Mouse (Mus musculus) natural killer cell, adult 2 months (primary cell): ENCODE results near the gene Prpf40b.
"Not testable (repeated sequence)": the region's sequence is repeated elsewhere in the genome, so short reads cannot be mapped to it uniquely, and the experiment has no call there.

ENCODE experiments used
- DNase-seq, 2 experiments: peaks; one replicate each; pipeline ENCODE4 v3.0.0; 2022; ENCODE audit warnings: low spot score in 2 of 2

Prpf40b gene

DNA sequence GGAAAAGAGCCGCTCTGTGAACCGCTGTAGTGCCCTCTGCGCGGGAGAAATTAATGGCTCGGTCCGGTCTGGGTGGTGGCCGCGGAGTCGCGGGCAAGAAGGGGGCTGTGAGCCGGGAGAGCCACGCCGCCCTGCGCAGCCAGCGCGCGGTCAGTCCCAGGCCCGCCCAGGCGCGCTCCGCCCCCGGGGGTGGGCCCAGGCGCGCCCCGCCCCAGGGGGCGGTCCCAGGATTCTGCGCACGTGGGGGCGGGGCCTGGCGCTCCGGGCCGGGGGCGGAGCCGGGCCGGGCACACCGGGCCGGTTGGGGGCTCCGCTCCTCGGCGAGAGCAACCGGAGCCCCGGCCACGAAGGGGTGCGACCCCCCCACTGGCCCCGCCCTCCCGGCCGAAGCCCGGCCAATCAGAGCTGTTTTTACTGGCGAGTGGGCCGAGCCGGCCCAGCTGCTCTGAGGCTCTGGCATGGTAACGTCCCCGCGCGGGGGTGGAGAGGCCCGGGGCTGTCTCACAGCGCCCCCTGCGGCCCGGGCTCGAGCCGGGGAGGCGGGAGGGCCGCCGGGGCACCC, at the start of gene Prpf40b:
Gene Prpf40b, plus strand, starts transcription at position 275 of the 562 bp plus-strand sequence.
- peak; percentile 82 to 90 for DNase-seq

DNA sequence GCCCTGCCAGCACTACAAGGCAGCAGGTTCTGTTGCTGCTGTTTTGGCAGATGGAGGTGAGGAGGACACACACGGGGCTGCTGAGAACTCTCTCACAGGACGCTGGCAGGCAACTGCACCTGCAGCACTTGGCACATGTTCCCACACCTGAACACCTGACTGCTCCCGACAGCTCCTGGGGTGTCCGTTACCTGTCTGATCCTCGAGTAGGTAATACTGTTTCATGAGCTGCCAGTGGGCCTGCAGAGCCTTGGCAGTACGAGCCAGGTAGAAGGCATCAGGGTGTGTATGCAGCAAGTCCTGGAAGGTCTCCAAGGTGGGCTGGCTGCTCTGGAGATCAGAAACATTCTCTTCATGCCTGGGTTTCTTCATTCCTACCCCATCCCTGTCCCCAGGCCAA, 48.2 kb upstream of the Prpf40b start:
- not testable (repeated sequence) for DNase-seq

DNA sequence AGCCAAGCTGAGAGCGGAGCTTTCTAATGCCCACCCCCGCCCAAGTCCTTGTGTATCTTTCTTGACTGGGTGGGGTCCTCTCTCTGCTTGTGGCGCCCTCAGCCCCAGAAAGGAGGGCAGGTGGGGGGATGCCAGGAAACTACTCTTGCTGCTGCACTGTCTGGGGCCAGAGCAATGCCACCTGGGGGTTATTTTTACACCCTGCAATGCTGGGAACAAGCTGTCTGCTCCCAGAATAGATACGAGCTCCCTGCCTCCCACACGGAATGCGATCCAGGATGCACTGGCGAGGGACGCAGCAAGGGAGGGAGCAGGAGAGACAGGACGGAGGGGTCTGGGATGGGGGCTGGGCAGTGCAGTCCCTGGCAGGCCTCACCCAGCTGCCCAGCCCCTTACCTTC, 45.9 kb upstream of the Prpf40b start:
- no peak for DNase-seq

DNA sequence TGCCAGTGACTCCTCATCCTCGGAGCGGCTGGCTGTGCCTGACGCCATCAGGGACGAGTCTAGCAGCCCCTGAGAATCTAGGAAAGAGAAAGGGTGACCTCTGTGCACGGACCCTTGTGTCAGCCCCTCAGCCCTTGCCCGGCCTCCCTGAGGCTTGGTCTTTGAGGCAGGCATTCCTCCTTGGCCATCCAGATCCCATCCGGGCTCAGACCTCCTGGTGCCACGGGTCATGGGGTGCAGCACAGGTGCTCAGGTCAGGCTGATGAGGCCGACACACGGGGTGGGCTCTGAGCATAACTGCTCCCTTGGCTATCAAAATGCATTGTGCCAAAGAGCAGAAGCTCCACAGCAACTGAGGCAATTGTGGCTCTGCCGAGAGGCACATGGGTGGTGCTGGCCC, 44.9 kb upstream of the Prpf40b start:
- DNase-seq, result no peak

DNA sequence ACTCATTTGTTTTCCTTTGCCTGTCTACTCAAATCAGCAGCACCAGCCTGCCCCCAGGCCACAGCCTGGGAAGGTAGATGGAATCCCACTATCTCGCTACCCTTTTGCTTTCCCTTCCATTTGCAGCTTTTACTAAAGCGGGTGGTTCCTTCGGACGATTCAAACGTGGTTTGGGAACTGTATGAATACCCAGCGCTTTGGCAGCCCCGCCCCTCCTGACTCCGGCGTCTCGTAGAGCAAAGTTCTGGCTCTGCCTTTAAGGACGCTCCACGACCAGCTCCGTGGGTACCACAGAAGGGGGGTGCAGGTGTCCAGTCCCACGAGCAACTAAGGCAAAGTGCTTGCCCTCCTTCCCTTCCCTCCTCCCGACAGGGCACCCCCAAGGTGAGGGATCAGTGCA, 43.8 kb upstream of the Prpf40b start:
- DNase-seq, result peak; percentile 20 to 21

DNA sequence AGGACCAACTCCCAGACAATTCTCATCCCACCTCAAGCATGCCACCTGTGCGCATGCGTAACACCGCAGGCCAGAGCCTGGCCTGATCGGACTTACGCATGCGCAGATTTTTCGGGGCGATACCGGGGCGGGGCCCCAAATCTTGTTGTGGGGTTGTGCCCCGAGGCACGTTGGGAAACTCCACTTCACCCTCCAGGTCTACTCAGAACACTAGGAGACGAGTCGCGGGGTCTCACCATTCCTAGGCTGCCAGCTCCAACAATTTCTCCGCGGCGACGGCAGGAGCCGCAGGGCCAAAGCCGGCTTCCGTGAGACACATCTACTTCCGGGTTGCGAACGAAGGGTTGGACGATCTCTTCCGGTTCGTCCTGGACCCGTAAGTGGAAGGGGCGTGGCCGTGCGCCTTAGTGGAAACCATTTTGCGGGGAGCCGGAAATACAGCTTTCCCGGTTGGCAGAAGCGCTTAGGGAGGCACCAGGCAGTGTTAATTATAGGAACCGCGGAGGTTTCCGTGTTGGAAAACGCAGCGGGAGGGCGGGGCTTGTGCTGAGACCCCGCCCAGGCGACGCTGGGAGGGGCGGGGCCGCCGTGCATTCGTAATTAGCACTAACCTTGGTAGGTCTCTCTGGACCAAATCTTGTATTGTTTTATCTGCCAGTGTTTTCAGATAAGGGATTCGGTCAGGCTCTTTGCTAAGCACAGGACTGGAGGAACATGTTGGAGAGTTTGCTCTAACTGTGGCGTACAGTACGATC, 43.1 kb upstream of the Prpf40b start, which contains the start of gene Mcrs1:
Gene Mcrs1, minus strand, starts transcription at position 336 of the 755 bp plus-strand sequence.
- DNase-seq, result peak; percentile 97

DNA sequence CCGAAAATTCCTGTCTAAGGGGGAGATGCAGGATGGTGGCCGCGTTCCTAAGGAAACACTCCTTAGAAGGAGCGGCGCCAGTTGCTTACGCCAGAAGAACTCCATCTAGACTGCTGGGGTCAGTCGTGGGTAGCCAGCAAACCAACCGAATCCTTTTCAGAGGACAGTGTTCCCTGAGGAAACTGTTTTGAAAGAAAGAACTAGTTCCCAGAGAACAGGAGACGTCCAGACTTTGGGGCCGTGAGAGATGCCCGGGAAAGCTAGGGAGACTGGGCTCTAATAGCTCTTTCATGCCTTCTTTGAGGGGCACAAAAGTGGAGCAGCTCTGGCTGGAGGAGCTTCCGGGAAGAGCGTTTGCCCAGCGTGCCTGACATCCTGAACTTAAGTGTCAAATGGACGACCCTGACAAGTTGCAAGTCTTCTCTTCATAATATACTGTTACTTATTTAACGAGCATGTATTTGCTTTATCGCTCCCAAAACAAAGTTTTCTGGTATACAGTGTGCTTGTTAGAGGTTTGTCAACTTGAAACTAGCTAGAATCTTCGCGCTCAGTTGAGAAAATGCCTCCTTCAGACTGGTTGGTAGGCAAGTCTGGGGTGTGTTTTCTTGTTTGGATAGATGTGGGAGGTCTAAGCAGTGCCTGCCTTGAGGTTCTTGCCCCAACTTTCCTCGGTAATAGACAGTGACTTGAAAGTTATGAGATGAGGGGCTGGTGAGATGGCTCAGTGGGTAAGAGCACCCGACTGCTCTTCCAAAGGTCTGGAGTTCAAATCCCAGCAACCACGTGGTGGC, 42.3 kb upstream of the Prpf40b start:
- DNase-seq, result no peak

DNA sequence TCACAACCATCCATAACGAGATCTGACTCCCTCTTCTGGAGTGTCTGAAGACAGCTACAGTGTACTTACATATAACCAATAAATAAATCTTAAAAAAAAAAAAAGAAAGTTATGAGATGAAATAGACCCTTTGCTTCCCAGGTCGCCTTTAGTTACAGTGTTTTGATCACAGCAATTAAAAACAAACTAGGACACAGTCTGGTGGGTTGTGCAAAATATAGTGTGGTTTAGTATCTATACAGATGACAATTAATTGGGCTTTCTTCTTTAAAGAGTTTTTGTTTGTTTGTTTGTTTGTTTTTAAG, 41.8 kb upstream of the Prpf40b start:
- DNase-seq, result not testable (repeated sequence)

DNA sequence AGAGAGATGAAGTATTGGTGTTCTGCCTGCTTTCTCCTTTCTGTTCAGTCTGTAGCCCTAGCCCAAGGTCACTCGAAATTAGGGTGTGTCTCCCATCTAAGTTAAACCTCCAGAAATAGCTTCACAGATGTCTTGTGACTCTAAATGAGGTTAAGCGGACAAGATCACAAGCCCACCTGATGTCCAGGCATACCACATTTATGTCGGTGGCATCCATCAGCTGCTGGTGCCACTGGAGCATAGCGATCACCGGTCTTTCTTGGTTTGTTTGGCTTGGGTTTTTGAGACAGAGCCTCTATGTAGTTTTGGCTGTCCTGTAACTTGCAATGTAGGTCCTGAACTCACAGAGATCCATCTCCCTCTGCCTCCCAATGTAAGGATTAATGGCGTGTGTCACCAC, 41.1 kb upstream of the Prpf40b start:
- no peak for DNase-seq

DNA sequence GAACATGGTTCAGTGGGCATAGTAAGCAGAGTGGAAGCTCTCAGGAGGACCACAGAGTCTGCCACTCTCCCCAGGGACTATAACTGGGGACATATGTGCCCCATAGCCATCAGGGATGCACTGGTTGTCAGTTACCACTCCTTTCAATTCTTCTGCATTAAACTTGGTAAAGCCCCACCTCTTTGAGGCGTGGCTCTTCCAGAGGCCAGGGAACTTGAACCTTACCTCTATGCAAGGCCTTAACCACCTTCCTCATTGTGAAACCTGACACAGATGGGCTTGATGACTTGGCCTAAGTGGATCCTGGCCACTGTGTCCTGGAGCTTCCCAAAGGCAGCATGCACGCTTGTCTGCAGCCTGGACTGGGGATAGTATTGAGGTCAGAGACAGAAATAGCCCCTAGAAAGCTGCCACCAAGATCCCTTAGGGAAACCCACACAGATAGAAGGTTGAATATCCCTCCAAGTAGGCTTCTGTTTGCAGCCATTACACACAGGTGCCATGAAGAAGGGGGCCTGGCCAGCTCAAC, 40.3 kb upstream of the Prpf40b start:
- no peak for DNase-seq

DNA sequence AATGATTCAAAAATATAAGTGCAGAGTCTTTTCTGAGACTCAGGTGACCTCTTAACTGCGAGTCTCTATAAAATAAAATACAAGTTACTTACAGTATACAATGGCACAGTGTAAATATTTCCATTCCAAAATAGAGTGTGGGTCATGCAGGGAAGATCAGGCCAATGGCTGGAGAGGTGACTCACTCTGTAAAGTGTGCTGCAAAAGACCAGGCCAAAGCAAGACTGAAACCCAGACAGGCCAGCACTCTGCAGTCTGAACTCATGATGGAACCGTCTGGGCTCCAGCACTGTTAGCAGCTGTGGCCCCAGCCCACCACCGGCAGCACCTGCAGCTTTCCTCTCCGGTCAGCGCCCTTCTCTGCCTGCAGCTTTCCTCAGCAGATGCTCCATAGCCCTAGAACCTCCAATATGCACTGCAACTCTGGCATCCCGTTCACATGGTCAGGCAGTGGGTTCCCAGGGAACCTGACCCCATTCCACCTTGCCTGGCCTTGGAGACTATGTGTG, 39.6 kb upstream of the Prpf40b start:
- no peak for DNase-seq

DNA sequence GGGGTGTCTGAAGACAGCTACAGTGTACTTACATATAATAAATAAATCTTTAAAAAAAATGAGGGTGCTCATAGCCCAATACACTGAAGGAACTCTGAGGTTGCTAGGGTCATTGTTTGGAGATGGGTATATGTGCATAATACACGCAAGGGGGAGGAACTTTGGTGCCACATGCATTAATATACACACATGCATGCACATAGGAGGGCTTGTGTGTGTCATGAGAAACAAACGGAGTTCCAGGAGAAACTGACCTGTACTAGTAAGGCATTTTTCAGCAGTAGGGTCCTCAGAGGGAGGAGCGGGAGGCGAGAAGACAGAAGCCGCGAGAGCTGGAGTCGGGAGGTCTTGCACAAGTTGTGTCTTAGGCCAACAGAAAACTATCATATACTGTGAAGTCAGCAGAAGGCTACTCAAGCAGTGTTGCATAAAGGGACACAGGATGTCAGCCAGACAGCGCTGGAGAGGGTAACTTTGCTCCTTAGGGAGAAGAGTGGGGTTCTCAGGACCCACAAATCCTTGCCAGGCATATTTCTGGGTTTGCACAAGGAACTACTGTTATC, 35.6 kb upstream of the Prpf40b start:
- no peak for DNase-seq

DNA sequence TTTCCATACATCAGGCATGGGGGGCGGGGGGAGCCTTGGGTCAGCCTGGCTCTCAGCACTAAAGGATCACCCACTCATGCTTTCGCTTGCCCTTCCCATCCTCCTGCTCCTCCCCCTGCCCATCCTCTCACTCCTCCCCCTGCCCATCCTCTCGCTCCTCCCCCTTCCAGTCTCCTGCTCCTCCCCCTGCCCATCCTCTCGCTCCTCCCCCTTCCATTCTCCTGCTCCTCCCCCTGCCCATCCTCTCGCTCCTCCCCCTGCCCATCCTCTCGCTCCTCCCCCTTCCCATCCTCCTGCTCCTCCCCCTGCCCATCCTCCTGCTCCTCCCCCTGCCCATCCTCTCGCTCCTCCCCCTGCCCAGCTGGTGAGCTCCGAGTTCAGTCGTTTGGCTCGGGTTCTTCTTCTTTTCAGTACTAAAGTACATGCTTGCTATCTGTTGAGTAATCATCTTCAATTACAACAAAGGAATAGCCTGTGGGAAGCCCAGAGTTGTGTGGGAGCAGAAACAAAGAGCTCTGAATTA, 35.1 kb upstream of the Prpf40b start:
- peak; percentile 25 to 52 for DNase-seq

DNA sequence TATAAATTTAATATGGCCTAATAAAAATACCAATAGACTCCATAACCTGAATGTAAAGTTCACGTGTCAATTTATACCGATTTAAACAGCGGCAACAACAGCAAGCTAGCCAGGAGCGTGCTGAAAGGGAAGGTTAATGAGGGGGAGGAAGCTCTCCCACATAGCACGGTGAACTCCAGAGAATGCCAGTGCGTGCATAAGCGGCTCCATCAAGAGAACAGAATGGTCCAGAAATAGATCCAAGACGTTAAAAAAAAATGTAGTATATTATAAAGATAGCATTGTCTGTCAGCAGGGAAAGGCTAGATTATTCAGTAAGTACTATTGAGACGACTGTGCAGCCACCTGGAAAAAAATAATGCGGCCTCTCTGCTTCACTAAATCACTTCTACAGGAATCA, 32.2 kb upstream of the Prpf40b start:
- DNase-seq, result no peak

DNA sequence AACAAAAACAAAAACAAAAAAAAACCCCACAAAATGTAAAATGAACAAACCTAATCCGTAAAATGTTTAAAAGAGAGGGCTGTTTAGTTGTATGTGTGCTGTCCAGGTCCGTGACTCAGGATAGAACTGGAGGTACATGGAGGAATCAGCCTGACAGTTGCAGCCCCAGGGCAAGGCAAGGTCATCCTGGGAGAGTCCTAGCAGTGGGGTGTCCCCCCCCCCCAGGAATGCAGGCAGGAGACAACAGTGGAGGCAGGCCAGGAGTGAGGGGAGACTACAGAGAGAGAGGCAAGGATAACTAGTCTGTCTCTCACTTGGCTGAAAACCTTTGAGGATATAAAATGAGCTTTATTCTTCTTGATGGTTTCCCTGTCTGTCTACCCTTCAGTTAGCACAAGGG, 30.5 kb upstream of the Prpf40b start:
- DNase-seq, result no peak

DNA sequence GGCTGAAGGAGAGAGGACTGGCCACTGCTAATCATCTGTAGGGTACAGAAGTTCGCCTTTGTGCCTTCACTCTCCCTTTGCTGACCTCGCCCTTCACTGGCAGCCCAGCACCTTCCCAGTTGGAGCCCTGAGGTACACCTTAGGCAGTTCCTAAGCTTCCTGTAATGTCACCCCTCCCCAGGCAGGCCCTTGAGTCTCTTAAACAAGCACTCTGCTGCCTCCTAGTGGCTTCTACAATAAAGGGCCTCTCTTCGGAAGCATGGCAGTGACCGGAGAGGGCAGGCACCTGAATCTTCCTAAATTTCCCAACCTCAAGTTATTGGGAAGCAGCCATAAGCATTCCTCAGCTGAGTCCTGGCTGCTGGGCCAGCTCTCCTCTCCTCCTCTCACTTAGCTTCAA, 29.2 kb upstream of the Prpf40b start:
- DNase-seq, result peak; percentile 31 to 66

DNA sequence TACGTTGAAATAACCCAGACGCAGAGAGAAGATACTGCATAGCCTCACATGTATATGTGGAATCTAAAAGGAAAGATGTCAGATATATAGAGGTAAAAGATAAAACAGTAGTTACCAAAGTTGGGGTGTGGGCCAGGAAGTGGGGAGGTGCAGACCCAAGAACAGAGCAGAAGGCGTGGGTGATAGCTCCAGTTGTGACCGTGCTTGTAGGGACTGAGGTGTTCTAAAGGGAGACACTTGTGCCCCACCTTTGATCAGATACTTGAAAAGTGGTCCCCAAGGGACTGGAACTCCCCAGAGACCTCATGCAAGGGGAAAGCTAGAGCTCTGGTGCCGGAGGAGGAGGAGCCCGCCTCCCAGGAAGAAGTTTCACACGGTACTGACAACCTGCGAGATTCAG, 18.8 kb upstream of the Prpf40b start:
- DNase-seq, result no peak

DNA sequence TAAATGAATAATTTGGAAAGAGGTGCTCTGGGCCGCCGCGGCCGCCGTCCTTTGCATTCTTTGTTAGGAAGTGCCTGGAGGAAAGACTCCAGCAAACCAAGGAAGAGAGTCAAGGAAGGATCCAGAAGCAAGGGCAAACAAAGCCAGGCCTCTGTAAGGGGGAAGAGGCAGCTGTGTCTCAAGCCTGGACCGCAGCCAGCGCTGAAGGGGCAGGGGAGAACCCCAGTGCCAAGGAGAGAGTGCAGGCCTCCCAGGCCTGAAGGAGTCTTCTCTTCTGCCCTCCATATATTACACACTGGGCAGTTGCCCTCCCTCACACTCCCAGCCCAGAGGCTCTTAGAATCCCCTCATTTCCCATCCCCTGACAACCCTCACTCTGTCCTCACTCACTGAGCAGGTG, 16.6 kb upstream of the Prpf40b start:
- DNase-seq, result no peak

DNA sequence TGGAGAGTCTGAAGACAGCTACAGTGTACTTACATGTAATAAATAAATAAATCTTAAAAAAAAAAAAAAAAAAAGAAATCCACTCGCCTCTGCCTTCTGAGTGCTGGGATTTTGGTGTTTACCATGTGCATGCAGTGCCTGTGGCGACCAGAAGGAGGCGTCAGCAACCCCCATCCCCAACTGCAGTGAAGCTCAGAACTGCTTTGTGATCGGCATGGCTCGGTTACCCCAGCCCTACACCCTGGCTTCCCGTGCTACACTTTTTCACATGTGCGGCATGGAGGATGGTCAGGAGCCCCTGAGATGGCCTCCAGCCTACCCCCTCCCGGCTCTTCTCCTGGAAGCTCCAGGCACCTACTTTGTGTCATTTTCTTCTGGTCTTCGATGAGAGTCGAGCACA, 11.4 kb upstream of the Prpf40b start:
- peak in 1 of 2 experiments; percentile 21 for DNase-seq

DNA sequence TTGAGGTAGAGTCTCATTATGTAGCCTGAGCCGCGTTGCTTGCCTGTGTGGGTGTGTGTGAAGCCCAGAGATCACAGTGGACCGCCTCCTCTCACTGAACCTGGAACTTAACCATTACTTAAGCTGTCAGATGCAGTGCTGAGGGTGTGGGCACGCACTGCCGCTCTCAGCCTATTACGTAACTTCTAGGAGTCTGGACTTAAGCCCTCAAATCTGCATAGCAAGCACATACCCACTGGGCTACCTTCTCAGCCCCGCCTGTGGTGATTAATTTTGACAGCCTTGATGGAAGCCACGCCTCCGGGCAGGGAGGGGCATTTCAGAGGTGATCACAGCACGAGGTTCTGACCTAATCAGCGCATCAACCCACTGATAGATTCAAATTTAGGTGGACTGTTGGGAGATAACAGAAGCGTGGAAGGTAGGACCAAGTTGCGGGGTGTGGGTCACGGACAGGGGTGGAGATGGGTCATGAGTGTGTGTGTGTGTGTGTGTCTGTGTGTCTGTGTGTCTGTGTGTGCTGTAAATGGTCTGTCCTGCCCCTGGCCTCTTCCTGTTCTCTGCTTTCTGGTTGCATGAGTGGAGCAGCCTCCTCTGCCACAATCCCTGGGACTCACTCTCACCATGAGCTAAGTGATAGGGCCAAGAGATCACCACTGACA, 10.2 kb upstream of the Prpf40b start:
- DNase-seq, result peak; percentile 21 to 38

DNA sequence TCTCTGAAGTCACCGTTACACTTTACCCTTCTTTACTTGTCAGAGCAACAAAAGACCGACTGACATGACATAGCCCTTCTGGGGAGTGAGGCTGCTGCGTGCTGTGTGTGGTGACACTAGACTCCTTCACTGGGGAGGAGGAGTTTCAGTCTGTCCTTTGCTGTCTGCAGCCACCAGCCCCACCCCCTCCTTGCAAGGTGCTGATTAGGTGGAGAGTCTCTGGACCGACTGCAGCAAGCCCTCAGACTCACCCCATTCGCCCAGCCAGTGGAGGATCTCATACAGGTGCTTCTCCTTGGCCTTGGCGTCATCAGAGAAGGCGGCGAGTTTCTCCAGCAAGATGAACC, 9.7 kb upstream of the Prpf40b start:
- DNase-seq, result no peak
